Mouse (Mus musculus): ENCODE data around the gene Il17re. TPM values are rescaled to one million over a fixed set of nuclear protein-coding genes. Genes with fewer than 3 reads are reported as not detected.

The Il17re gene
- under 1 TPM; 0.97 TPM for polyA plus RNA-seq (2017; shearing (Covaris generic))

DNA sequence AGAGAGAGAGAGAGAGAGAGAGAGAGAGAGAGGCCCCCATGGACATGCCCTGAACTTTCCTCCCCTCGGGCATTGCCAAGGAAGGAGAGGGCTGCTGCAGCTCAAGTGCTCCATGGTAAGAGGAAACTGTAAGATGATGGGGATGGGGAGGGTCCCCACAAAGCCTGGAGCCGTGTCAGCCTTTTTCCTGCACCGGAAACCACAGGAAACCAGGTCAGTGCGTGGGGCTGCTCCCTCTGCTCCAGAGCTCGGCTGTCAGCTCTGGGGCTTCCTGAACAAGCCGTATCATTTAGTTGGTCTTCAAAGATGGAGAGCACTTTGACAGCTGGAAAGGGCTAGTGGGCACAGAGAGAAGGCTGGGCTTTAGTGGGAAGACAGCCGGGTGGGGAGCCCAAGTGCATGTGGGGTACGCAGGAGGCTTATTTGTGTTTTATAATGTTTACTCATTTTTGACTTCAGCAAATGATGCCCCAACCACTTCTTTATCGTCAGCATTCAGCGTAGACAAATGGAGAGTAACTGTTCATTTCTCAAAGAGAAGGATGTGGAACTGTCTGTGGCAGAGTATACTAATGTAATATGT is at the start of gene Il17re:
TSS of gene Il17re (plus strand) at position 533 of the 583 bp plus-strand sequence.
- no peak for ATAC-seq

DNA sequence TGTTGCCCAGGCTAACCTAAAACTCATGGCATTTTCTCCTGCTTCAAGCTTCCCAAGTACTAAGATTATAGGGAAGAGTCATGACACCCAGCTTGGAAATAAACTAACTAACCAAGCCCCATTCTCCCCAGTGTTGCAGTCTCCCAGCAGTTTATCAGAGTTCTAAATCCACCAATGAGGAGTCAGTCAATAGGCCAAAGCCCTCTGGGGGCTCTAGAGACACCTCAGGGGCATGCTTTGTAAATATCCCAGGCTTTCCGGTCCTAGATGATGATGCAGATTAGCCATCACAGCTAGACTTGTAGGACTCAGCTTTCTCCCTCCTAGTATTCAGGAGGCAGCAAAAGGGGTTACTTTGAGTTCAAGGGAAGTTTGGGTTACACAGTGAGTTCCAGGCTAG is 48.3 kb upstream of the Il17re start:
- no peak for ATAC-seq

DNA sequence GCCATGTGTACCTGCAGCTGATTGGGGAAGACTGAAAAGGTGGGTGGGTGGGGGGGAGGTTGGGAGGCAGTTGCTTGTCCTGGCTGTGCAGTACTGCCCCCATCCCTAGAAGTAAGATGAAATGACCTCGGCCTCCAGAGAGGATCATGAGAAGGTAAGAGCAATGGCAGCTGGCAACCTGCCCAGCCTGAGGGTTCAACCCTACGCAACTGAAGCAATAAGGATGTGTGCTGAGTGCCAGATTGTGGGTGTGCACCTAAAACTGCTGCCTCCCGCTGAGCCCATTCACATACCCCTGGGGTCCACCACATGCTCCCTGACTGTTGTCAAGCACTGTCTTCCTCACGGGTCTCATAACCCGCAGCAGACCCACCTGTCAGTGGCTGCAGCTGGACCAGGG is 41.9 kb upstream of the Il17re start:
- ATAC-seq, result no peak

DNA sequence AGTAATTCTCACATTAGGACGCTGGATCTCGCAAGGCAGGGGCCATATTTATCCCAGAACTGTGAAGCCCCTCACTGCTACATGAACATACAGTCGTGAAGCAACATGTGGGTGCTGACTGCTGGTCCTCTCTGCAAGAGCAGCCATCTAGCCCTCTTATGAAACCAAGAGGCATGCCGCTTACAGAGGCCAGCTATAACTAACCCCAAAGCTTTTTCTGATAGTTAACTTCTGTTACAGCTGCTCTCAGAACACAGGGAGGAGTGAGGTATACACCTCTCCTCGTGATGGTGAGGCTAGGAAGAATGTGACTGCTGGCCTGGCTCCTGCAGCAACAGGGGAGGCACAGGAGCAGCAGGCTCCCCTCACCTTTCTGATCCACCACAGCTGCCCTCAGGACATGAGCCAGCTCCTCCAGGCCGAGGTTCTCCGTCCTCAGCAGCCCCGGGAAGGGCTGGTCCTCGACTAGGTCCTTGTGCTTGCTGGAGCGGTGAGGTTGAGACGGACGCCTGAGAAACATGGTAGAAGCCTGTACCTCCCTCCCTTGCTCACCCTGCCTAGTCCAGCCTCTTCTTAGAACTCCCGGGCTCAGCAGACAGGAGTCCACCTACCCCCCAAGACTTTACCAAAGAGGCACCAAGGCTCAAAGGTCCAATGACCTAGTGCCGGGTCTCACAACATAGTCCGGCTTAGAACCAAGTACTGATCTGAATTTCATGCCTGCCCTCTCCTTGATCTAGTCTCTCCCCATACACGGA is 39.7 kb upstream of the Il17re start:
- ATAC-seq, result peak; percentile 35

DNA sequence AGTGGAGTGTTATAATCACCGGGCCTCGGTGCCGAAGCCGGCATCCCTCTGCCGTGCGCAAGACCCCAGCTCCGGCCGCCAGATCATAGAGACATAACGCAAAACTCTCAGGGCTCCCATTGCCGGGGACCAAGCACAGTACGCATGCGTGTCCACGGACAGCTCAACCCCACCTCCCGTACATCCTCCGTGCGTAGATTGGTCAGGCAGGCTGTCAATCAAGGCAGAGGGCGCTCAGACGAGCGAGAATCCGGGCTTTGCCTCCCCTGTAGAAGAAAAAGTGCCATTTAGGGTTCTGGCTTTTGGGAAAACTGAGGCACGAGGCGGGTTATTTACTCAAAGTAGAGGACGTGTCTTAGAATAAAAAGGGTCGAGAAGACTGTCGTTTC is 39.1 kb upstream of the Il17re start, which contains the start of gene Rpusd3:
TSS of gene Rpusd3 (minus strand) at position 142 of the 389 bp plus-strand sequence.
- peak; percentile 99 for ATAC-seq

DNA sequence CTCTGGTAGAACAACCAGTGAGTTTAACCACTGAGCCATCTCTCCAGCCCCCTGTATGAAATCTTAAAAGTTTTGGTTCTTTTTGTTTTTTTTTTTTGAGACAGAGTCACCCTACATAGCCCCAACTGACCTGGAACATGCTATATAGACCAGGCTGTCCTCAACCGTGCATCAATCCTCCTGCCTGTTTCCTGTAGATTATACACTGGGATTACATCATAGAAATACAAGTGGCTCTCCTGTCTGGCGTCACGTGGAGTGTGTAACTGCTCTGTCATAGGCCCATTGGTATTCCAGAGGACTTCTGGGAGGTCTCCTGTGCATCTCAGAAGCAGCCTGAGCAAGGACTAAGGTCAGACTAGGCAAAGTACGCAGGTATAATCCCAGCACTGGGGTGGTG is 35.3 kb upstream of the Il17re start:
- ATAC-seq, result no peak

DNA sequence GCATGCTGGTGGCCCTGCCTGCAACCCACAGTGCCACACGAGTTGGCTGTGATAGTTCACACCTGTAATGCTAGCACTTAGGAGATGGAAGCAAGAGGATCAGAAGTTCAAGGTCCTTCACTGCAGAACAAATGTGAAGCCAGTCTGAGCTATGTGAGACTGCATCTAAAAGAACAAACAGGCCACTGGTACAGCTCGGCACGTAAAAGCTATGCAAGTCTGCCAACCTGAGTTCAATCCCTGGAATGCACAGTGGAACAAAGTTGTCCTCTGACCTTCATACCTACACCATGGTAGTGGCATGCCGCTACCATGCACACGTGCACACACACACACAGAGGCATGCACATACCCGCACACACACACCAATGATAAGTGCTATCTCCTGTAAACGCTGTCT is 34.1 kb upstream of the Il17re start:
- ATAC-seq, result no peak

DNA sequence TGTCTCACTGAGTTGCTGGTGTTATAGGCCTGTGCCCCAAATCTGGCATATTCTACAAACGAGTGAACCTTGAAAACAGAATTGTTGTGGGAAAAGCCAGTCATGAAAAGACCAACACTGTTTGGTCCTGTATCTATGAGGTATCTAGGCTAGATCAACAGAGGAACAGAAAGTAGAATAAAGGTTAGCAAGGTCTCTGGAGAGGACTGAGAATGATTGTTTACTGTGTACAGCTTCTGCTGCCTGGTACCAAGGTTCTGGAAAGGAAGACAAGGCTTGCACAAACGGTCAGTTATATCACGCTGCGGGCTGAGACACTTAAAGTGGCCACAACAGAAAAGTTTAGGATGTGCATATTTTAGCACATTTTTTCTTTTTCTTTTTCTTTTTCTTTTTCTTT is 31.6 kb upstream of the Il17re start:
- no peak for ATAC-seq

DNA sequence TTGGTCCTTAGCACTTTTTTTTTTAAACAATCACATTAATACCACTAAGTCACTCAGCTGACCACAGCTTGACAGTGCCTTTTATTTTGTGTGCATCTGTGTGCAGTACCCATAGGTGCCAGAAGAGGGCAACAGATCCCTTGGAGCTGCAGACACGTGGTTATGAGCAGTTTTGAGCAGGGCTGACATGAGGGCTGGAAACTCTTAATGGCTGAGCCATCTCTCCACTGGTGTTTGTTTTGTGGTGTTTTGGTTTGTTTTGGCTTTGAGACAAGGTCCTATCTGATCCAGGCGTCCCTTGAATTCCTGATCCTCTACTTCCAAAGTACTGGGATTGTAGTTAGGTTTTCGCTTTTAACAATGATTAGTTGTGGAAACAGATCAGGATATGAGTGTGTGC is 30.9 kb upstream of the Il17re start:
- ATAC-seq, result peak; percentile 59

DNA sequence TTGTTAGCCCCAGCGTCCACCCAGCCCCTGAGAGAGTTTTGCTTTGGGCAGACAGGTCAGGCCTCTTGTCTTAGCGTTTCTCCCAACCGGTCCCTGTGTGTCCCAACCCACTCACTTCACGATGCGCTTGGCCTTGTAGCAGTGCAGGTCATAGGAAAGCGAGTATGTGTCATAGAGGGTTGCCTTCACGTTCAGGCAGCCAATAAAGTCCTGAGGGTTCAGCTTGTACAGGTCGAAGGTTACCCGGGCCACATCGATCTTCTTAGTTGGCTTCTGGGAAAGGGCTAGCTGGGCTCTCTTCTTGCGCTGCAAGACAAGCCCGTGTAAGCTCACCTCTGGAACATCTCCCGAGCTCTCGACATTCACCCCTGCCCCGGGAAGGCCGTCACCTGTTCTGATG is 30.3 kb upstream of the Il17re start:
- no peak for ATAC-seq

DNA sequence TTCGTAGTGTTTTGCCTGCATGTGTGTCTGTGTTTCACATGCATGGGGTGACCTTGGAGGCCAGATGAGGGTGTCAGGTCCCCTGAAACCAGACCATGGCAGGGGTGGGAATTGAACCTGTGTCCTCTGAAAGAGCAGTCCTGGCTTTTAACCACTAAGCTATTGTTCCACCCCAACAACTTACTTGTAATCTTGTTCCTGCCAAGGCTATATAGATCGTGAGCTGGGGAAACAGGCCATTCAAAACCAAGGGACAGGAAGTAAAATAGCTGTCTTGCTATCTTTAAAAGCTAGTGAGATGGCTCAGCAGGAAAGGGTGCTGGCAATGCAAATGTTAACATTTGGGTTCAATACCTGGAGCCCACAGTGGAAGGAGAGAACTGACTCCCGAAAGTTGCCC is 28.3 kb upstream of the Il17re start:
- ATAC-seq, result no peak

DNA sequence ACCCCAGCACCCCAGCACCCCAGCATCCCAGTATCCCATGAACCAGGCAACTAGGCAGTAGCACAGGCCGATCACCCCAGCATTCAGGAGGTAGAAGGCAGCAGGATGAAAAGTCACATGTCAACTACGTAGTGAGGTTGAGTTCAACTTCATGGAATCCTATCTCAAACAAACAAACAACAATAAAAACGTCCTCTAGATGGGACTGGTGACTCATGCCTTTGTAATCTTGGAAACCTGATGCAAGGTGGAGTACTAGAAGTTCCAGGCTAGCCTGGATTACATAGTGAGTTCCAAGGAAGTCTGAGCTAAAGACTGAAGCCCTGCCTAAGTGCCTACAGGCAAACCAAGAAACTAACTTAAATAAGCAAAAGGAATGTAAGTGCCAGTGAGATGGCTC is 27.4 kb upstream of the Il17re start:
- ATAC-seq, result no peak

DNA sequence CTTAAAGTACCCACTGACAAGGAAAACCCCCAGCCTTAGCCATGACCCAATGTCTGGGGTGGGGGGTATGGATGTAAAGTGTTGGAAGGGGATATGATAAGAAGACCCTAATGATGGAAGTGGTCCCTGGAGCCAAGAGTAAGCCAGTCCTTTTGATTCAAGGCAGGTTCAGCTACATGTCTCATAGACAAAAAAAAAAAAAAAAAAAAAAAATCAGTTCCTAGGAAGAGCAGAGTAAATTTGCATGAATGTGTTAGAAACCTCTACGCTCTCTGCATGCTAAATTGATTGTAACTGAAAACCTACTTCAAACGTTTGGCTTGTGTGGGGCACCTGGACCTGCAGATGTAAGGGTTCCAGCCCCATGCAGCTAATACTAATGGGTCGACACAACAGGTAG is 26.5 kb upstream of the Il17re start:
- no peak for ATAC-seq

DNA sequence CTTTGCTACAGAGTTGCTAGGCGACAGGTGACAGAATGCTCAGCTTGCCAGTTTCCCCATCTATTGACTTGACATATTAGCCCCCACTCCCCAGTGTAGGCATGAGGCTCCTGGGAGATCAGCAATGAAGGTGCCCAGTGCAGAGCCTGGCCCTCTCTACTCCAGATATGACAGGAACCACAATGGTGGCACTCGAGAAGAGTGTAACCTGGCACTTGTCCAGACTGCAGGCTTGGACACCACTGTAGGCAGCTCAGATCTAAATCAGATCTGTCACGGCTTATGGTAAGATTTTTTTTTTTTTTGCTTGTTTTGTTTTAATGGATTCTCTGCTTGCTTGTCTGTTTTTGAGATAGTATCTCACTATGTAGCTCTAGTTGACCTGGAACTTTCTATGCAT is 24.6 kb upstream of the Il17re start:
- ATAC-seq, result no peak

DNA sequence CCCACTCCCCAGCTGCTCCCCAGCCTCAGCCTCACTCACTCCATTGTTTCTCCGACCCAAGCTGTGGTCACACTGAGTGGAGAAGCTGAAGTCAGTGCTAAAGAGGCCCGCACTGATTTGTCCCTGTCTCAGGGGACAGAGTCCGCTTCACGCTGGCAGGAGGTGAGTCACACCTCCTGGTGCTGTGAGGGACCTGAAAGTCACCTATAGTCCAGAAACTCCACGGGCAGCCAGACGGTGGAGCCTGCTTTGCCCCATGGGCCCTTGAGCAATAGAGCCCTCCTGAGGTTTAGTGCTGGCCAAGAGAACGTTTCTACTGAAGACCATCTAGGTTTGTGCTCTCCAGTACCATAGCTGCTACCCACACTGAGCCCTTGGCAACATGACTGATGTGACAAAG is 23.6 kb upstream of the Il17re start:
- no peak for ATAC-seq

DNA sequence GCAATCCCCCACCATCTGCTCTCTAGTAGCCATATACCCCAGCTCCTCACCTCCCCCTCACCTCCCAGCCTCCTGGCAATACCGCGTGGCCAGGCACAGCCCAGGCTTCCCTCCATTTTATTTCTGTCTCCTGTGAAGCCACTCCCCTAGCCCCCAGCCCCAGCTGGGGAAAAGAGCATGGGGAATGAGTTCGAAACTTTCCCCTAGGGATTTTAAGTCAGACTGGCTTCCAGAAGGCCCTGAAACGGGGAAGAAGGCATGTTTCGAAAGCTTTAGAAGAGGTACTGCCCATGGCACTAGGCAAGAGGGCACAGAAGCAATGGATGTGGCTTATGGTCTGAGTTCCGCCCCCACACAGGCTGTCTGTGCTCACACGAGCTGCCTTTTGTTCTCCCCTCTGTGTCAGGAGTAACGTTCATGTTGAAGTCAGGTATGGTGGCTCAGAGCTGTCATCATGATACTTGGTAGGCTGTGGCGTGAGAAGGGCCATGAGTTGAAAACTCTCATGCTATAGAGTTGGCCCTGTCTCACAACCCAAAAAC is 22.5 kb upstream of the Il17re start, which contains the start of gene Cidec:
TSS of gene Cidec (minus strand) at position 97 of the 542 bp plus-strand sequence.
- no peak for ATAC-seq

DNA sequence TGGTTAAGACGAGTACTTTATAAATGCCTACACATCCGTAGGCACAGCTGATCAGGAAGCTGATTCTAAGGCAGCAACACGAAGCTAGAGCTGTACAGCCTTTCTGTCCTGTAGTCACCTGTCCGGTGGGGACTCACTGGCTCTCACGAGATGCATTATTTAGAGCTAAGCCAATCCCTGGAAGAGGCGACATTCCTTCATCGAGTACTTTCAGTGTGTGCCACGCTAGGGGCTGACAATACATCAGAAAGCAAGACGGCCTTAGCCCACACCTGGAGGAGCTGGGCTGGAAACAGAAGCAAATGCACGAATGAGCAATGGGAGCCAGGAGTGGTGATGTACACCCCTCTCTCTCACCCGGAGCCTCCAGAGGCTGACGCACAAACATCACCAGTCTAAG is 21.1 kb upstream of the Il17re start:
- ATAC-seq, result no peak

DNA sequence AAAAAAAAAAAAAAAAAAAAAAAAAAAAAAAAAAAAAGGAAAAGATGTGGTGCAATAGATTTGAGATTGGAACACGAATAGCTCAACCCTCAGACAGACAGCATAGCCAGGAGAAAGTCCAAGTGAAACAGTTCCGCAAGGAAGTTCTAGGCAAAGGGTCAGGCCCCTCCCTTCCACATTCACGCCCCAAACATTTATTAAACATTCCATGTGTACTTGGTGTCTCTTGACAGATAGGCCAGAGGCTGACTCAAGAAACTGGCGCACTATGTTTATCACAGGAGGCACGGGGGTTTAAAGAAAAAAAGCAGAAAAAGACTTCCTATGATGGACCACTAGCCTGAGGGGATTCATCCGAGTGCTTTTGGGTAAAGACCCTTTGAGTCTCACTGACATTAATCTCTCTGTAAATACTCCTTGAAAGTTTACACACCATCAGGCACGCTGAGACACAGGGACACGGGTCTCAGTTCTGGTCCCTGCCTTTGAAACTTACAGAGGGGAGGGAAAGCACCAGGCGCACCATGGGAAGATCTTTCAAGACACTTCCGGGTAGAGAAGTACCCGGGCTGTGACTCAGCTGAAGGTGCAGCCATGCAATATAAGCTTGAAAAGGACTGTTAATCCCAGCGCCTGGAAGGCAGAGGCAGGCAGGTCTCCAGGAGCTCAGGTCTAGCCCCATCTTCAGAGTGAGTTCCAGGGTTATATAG is 19.4 kb upstream of the Il17re start:
- ATAC-seq, result no peak

DNA sequence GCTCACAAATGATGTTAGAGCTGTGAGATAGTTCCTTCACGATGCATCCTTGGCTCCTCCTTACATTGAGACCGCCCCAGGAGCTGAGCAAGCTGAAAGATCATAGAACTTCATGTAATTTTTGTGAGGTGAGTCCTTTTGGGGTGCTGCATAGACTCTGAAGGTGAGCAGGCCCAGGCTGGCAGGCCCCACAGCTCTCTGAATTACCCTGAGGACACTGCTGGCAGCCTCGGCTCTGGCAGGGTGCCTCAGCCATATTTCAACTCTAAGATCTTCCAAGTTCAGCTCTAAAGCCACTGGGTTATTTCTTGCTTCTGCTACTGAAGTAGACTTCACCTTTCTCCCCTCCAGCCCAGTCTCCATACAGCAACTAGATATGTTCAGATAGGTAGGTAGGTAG is 17.6 kb upstream of the Il17re start:
- ATAC-seq, result no peak

DNA sequence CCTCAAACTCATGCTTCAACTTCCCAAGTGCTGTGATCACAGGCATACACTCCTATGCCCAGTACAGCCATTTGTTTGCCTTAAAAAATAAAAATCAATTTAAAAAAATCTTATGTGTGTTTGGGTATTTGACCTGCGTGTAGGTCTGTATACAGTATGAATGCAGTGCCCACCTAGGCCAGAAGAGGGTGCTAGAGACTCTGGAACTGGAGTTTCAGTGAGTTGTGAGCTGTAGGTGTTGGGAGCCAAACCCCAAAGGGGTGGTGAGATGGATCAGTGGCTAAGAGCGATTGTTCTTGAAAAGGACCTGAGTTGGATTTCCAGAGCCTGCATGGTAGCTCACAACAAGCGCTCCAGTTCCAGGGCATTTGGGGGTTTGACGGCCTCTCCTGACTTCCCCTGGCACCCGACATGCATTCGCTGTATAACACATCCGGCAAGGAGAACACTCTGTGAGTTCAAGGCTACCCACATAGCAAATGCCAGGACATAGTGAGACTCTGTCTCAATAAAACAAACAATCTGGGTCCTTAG is 17.1 kb upstream of the Il17re start:
- peak; percentile 69 for ATAC-seq

DNA sequence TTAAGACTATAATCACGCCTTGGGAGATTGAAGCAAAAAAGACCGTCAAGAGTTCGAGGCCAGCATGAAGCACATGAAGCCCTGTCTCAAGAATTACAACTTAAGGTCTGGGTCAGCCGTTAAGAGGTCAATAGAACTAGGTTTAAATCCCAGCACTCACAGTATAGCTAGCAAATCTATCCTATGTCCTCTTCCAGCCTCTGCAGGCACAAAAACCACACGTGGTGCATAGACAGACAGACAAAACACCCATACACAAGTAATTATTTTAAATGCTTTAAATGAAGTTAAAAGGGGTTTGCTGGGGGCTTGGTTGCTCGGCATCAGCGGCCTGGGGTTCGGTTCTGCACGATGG is 16.2 kb upstream of the Il17re start:
- peak; percentile 4 for ATAC-seq

DNA sequence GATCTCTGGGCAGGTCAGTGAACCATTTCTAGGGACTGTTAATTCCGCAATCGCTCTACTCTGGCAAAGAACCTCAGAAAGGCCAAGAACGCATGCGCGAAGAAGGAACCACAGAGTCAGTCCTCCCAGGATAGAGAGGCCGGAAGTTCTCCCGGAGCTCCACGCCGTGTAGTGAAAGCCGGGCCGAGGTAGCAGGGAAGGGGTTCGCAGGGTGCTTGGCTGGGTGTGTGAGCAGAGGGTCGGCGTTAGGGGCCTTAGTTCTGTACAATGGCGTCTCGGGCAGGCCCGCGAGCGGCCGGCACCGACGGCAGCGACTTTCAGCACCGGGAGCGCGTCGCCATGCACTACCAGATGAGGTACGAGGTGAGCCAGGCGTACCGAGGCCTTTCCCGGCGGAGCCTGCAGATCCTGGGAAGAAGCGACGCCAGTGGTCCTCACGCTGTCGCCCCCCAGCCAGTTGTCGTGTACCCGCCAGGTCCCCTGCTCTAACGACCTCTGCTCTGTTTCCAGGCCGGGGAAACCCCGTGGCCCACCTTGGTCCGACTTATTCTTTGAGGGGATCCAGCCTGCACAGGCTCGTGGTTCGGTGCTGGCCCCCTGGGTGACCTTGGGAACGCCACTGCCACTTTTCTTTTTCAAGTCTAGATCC is 15.7 kb upstream of the Il17re start, which contains the start of gene Jagn1:
TSS of gene Jagn1 (plus strand) at position 128 of the 649 bp plus-strand sequence.
- ATAC-seq, result peak; percentile 88

DNA sequence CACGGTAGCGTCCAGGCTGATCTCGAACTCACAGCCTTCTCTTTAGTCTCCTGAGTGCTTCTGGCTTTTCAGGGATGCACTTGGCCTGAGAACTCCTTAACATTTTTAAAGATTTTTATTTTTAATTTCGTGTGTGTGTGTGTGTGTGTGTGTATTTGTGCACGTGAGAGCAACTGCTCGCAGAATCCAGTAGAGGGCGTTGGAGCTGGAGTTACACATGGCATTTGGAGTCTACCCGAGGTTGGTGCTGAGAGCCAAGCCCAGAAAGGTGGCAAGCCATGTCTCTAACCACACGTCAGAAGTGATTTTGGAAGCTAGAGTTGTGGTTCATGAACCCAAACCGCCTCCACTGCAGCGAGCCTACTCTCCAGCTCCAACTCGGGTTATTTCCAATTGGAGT is 15.2 kb upstream of the Il17re start:
- no peak for ATAC-seq

Data from activated CD4-positive, CD25-positive, alpha-beta regulatory T cell, adult 4 months (primary cell).